Mouse (Mus musculus): ENCODE data around the gene Nlgn2. TPM values are rescaled to one million over a fixed set of nuclear protein-coding genes. Genes with fewer than 3 reads are reported as not detected.

Nlgn2 gene
- polyA plus RNA-seq, 1 experiment from 2014 or later = 6.4 TPM

DNA sequence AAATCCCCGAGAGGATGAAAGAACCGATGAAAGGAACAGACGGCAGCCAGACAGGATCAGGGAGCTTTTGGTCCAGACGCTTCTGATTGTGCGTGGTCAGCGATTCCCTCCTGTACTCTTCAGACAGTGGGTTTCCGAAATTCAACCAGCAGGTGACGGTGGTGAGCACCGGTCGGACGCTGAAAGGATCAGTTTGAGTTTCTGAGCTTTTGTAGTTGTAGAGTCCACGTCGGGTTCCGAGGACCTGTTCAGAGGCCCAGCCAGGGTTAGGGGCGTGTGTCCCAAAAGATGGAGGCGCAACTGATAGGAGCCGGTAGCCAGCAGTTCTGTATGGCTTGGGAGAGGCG lies 42.9 kb upstream of the Nlgn2 start:
- H3K4me1 ChIP-seq (ENCODE audit: control insufficient read depth, insufficient read depth, low read length) = peaks cover 49% of the 10 kb centered on the region
- H3K27me3 ChIP-seq (ENCODE audit: control insufficient read depth, insufficient read depth, low read length) = no peaks in the 10 kb centered on the region
- H3K9me3 ChIP-seq (replicated peaks; ENCODE audit: control insufficient read depth, low read length) = no peaks in the 10 kb centered on the region
- WGBS = under 1% methylated on average over 18 of the region's 18 CpGs
- ATAC-seq (ENCODE audit: insufficient read depth, low FRiP score) = peak; percentile 38
- H3K4me2 ChIP-seq (ENCODE audit: low read depth, low read length) = peak overlapping the region; percentile 85
- peak overlapping the region; percentile 92 for H3K27ac ChIP-seq (ENCODE audit: low read length)
- H3K4me3 ChIP-seq (replicated peaks; ENCODE audit: low read length) = peak overlapping the region; percentile 54
- H3K9ac ChIP-seq (ENCODE audit: low read length) = peak overlapping the region; percentile 72
- H3K36me3 ChIP-seq (ENCODE audit: control insufficient read depth, insufficient read depth, low read length) = no peaks in the 10 kb centered on the region

DNA sequence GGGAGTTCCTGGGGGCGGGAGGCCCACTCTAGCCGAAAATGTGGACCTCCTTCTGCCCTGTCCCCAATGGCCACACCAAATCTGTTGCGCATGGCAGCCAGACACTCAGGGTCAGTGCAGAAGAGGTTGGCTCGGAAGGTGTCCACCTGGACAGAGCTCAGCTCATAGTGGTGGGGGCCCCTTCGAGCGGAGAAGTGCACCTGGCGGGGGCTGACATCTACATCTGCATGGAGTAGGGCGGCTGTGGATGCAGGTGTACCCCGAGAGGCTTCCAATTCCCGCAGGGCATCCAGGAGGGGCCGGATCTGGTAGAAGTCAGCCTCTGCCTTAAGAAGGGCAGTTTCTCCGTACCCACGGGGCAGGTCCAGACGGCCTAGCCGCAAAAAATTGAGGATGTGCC lies 42.1 kb upstream of the Nlgn2 start:
- Histone ChIP-seq H3K9ac (ENCODE audit: low read length) (peak overlapping the region; percentile 72), H3K36me3 (ENCODE audit: control insufficient read depth, insufficient read depth, low read length) (no peaks in the 10 kb centered on the region), H3K4me1 (ENCODE audit: control insufficient read depth, insufficient read depth, low read length) (peaks cover 51% of the 10 kb centered on the region), H3K4me2 (ENCODE audit: low read depth, low read length) (peak overlapping the region; percentile 85), H3K27ac (ENCODE audit: low read length) (peak overlapping the region; percentile 92; the same call in 1 of the 2 replicates), H3K27me3 (ENCODE audit: control insufficient read depth, insufficient read depth, low read length) (no peaks in the 10 kb centered on the region), H3K4me3 (replicated peaks; ENCODE audit: low read length) (peak overlapping the region; percentile 54), H3K9me3 (replicated peaks; ENCODE audit: control insufficient read depth, low read length) (no peaks in the 10 kb centered on the region)
- no peak for ATAC-seq (ENCODE audit: insufficient read depth, low FRiP score)
- WGBS = 50% methylated on average over 15 of the region's 15 CpGs

DNA sequence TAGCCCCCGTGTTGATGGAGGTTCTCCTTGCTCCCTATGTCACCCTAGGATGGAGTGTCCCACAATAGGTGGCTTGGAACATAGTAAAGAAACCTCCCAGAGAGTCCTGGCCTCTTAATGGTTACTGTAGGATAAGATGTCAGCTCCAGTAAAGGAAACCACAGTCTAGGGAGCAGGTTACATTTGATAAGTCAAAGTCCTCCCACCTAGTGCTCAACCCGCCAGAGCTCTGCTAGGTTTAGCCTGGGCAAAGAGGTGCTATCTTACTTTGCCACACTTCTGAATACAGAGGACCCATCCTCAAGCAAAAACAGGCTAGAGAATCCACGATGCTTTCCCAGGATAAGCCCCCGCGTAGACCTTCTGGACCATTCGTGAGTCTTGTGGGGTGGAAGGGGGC lies 41.4 kb upstream of the Nlgn2 start:
- 78% methylated on average over 6 of the region's 6 CpGs for WGBS
- H3K27ac ChIP-seq (ENCODE audit: low read length) = peak overlapping the region; percentile 92

DNA sequence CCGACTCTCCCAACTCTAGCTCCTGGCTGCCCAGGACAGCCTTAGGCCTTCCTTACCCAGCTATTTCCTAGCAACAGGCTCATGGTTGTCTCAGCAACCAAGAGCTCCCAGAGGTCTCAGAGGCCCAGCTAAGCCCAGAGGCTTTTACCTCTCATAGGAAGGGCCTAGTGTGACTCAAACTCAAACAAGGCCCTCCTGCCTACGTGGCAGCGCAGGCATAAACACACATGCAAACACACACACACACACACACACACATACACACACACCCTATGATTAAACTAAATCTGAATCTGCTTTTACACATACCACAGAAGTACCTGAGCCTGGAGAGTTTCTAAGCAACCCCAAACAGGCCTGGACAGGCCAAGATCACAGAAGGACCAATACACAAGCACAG lies 40.8 kb upstream of the Nlgn2 start:
- no peaks in the 10 kb centered on the region for H3K36me3 ChIP-seq (ENCODE audit: control insufficient read depth, insufficient read depth, low read length)
- no peaks in the 10 kb centered on the region for H3K9me3 ChIP-seq (replicated peaks; ENCODE audit: control insufficient read depth, low read length)
- ATAC-seq (ENCODE audit: insufficient read depth, low FRiP score) = no peak
- WGBS = 76% methylated on average over 3 of the region's 3 CpGs
- H3K4me3 ChIP-seq (replicated peaks; ENCODE audit: low read length) = peak overlapping the region; percentile 54; the same call in 1 of the 2 replicates
- peak overlapping the region; percentile 85; the same call in 1 of the 2 replicates for H3K4me2 ChIP-seq (ENCODE audit: low read depth, low read length)
- 0 out of 2 replicates have a peak overlapping the region, but pooled peaks have one; percentile 72 for H3K9ac ChIP-seq (ENCODE audit: low read length)
- H3K4me1 ChIP-seq (ENCODE audit: control insufficient read depth, insufficient read depth, low read length) = peaks cover 51% of the 10 kb centered on the region
- H3K27ac ChIP-seq (ENCODE audit: low read length) = peak overlapping the region; percentile 92
- H3K27me3 ChIP-seq (ENCODE audit: control insufficient read depth, insufficient read depth, low read length) = no peaks in the 10 kb centered on the region

More for the DNA sequence above, 41.4 kb upstream of the Nlgn2 start:
- H3K27me3 ChIP-seq (ENCODE audit: control insufficient read depth, insufficient read depth, low read length) = no peaks in the 10 kb centered on the region
- peaks cover 51% of the 10 kb centered on the region for H3K4me1 ChIP-seq (ENCODE audit: control insufficient read depth, insufficient read depth, low read length)
- H3K36me3 ChIP-seq (ENCODE audit: control insufficient read depth, insufficient read depth, low read length) = no peaks in the 10 kb centered on the region
- peak overlapping the region; percentile 54 for H3K4me3 ChIP-seq (replicated peaks; ENCODE audit: low read length)
- H3K9me3 ChIP-seq (replicated peaks; ENCODE audit: control insufficient read depth, low read length) = no peaks in the 10 kb centered on the region
- peak overlapping the region; percentile 85 for H3K4me2 ChIP-seq (ENCODE audit: low read depth, low read length)
- peak overlapping the region; percentile 72; the same call in 1 of the 2 replicates for H3K9ac ChIP-seq (ENCODE audit: low read length)
- no peak for ATAC-seq (ENCODE audit: insufficient read depth, low FRiP score)

DNA sequence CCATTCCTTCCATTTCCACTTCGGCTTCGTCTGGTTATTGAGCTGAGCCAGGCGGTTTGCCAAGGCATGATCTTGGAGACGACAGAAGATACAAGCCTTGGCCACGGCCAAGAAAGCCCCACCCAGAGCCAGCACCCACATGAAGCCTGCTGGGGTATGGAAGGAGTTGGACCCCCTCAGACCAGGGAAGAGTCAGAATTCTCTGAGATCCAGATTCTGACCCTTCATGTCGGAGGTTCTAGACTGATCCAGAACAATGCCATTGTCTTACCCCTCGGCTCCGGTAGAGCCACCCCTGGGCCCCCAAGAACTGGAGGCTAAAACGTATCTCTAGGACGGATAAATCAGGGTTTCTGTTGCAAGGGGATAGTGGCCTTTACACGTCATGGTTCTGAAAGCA lies 40.3 kb upstream of the Nlgn2 start, which contains the start of gene Tmem95:
Gene Tmem95, minus strand, starts transcription at position 141 of the 400 bp plus-strand sequence.
- Histone ChIP-seq H3K9ac (ENCODE audit: low read length) (peak within 1 kb of the TSS; percentile 72; the same call in 1 of the 2 replicates), H3K4me1 (ENCODE audit: control insufficient read depth, insufficient read depth, low read length) (peaks cover 51% of the 10 kb centered on the region), H3K4me2 (ENCODE audit: low read depth, low read length) (peak within 1 kb of the TSS; percentile 85), H3K27me3 (ENCODE audit: control insufficient read depth, insufficient read depth, low read length) (no peaks in the 10 kb centered on the region), H3K36me3 (ENCODE audit: control insufficient read depth, insufficient read depth, low read length) (no peaks in the 10 kb centered on the region), H3K27ac (ENCODE audit: low read length) (peak within 1 kb of the TSS; percentile 92), H3K4me3 (replicated peaks; ENCODE audit: low read length) (peak within 1 kb of the TSS; percentile 54; the same call in 1 of the 2 replicates), H3K9me3 (replicated peaks; ENCODE audit: control insufficient read depth, low read length) (no peaks in the 10 kb centered on the region)
- ATAC-seq (ENCODE audit: insufficient read depth, low FRiP score) = no peak
- WGBS = 80% methylated on average over 11 of the region's 11 CpGs

DNA sequence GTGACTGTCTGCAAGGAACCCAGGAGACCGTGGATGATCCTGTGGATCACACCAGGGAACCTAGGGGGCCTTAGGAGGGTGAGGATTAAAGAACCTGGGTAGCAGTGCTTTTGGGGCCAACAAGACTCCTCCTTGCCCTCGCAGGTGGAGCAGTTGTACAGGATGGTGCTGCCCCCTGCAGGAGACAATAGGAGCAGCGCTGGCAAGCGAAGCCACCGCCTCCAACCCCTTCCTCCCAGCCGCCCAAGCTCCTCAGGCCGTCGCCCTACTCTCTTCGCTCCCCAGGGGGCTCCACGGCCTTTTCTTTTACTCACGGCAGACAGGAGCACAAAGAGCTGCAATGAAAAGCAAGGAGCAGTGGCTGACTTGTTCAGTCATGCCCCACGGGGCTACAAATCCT lies 39.3 kb upstream of the Nlgn2 start:
- peak; percentile 22; the same call in 1 of the 2 replicates for ATAC-seq (ENCODE audit: insufficient read depth, low FRiP score)
- Histone ChIP-seq H3K9me3 (replicated peaks; ENCODE audit: control insufficient read depth, low read length) (no peaks in the 10 kb centered on the region), H3K4me2 (ENCODE audit: low read depth, low read length) (peak overlapping the region; percentile 36), H3K27me3 (ENCODE audit: control insufficient read depth, insufficient read depth, low read length) (no peaks in the 10 kb centered on the region), H3K36me3 (ENCODE audit: control insufficient read depth, insufficient read depth, low read length) (no peaks in the 10 kb centered on the region), H3K27ac (ENCODE audit: low read length) (peak overlapping the region; percentile 92), H3K4me1 (ENCODE audit: control insufficient read depth, insufficient read depth, low read length) (peaks cover 48% of the 10 kb centered on the region), H3K4me3 (replicated peaks; ENCODE audit: low read length) (no peak overlapping the region), H3K9ac (ENCODE audit: low read length) (0 out of 2 replicates have a peak overlapping the region, but pooled peaks have one; percentile 6)
- WGBS = 8% methylated on average over 12 of the region's 12 CpGs

DNA sequence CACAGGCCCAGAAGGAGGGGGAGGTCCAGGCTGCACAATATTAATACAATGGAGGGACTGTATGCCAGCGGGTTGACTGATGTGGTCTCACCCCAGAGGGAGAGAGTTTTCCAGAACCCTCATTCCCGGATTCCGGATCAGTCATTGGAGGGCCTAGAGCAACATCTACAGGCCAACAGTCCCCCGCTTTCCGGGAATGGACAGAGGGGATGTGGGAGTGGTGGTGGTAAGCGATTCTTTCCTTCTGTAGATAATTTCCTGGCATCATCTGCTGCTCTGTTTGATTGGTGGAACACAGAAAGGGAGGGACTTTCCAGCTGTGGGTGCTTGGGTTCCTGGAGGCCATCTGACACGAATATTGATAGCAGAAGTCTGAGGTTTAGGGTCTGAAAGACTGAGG lies 38.6 kb upstream of the Nlgn2 start:
- Histone ChIP-seq H3K27ac (ENCODE audit: low read length) (peak overlapping the region; percentile 92), H3K4me1 (ENCODE audit: control insufficient read depth, insufficient read depth, low read length) (peaks cover 43% of the 10 kb centered on the region), H3K4me2 (ENCODE audit: low read depth, low read length) (no peak overlapping the region), H3K27me3 (ENCODE audit: control insufficient read depth, insufficient read depth, low read length) (no peaks in the 10 kb centered on the region), H3K9me3 (replicated peaks; ENCODE audit: control insufficient read depth, low read length) (no peaks in the 10 kb centered on the region), H3K4me3 (replicated peaks; ENCODE audit: low read length) (no peak overlapping the region), H3K36me3 (ENCODE audit: control insufficient read depth, insufficient read depth, low read length) (no peaks in the 10 kb centered on the region), H3K9ac (ENCODE audit: low read length) (peak overlapping the region; percentile 6; the same call in 1 of the 2 replicates)
- 47% methylated on average over 7 of the region's 7 CpGs for WGBS
- no peak for ATAC-seq (ENCODE audit: insufficient read depth, low FRiP score)

DNA sequence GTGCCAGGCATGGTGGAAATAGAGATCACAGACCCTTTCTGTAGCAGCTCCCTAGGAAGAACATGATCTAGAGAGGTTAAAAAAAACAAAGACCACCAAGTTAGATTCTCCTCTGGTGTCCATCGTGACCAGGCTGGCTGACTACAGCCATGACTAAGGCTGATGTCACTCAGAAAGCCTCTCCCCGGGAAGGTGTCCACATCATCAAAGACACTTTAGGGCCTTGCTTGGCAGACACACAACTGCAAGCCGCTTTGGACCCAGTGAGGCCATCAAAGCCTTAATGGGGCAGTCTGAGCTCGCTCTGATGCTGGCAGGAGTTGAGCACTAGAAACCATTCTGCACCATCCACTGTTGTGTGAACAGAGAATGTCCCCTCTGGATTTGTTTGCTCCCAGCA lies 34.9 kb upstream of the Nlgn2 start:
- H3K27me3 ChIP-seq (ENCODE audit: control insufficient read depth, insufficient read depth, low read length) = no peaks in the 10 kb centered on the region
- ATAC-seq (ENCODE audit: insufficient read depth, low FRiP score) = no peak
- H3K9ac ChIP-seq (ENCODE audit: low read length) = no peak overlapping the region
- H3K27ac ChIP-seq (ENCODE audit: low read length) = no peak overlapping the region
- H3K4me2 ChIP-seq (ENCODE audit: low read depth, low read length) = no peak overlapping the region
- WGBS = 79% methylated on average over 4 of the region's 4 CpGs
- H3K4me1 ChIP-seq (ENCODE audit: control insufficient read depth, insufficient read depth, low read length) = peaks cover 17% of the 10 kb centered on the region
- no peaks in the 10 kb centered on the region for H3K36me3 ChIP-seq (ENCODE audit: control insufficient read depth, insufficient read depth, low read length)
- H3K4me3 ChIP-seq (replicated peaks; ENCODE audit: low read length) = no peak overlapping the region
- no peaks in the 10 kb centered on the region for H3K9me3 ChIP-seq (replicated peaks; ENCODE audit: control insufficient read depth, low read length)

DNA sequence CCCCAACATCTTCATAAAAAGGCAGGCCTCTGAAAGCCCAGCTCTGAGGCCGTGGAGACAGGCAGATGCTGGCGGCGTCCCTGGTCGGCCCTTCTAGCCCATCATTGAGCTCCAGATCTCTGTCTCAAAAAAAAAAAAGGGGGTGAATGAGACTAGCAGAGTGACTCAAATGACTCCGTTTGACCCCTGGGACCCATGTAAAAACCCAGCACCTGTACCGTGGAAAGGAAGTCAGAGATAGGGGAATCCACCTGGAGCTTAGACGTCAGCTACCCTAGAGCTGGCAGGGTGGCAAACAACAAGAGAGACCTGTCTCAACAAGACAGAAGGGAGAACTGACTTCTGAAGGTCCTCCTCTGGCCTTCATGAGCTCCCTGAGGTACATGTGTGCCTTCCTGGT lies 34.2 kb upstream of the Nlgn2 start:
- WGBS = 83% methylated on average over 7 of the region's 7 CpGs

More for the DNA sequence above, 34.2 kb upstream of the Nlgn2 start:
- Histone ChIP-seq H3K27ac (ENCODE audit: low read length) (no peak overlapping the region), H3K4me1 (ENCODE audit: control insufficient read depth, insufficient read depth, low read length) (peaks cover 12% of the 10 kb centered on the region; the same call in 1 of the 2 replicates), H3K36me3 (ENCODE audit: control insufficient read depth, insufficient read depth, low read length) (no peaks in the 10 kb centered on the region), H3K4me3 (replicated peaks; ENCODE audit: low read length) (no peak overlapping the region), H3K9ac (ENCODE audit: low read length) (no peak overlapping the region), H3K4me2 (ENCODE audit: low read depth, low read length) (no peak overlapping the region), H3K9me3 (replicated peaks; ENCODE audit: control insufficient read depth, low read length) (no peaks in the 10 kb centered on the region), H3K27me3 (ENCODE audit: control insufficient read depth, insufficient read depth, low read length) (no peaks in the 10 kb centered on the region)
- no peak for ATAC-seq (ENCODE audit: insufficient read depth, low FRiP score)

Data from stomach, embryonic 16.5 days (tissue).